Mouse (Mus musculus) bone marrow, adult 2 months (tissue): ENCODE results near the gene Tsen54. TPM values are rescaled to one million over a fixed set of nuclear protein-coding genes. Genes with fewer than 3 reads are reported as not detected.

Experiments
- H3K27ac ChIP-seq: fragments of 200-500 bp; 2 replicates; pipeline ENCODE4 v1.5.1; 2012; ENCODE audit warnings: low read depth, mild to moderate bottlenecking, control low read depth, inconsistent platforms, low read length; ENCODE audit not compliant: control insufficient read depth, poor library complexity, insufficient read depth
- H3K4me1 ChIP-seq: fragments of 200-500 bp; 2 replicates; pipeline ENCODE4 v1.6.1; 2011; ENCODE audit warnings: low read length; ENCODE audit not compliant: control insufficient read depth, insufficient read depth
- H3K4me3 ChIP-seq: fragments of 200-500 bp; replicated peaks from 2 replicates; pipeline ENCODE3; 2011; ENCODE audit warnings: mild to moderate bottlenecking, low read depth, low read length, control low read depth; ENCODE audit not compliant: control insufficient read depth
- CTCF ChIP-seq: fragments of 200-500 bp; IDR thresholded peaks from 2 replicates; pipeline ENCODE4 v1.5.1; 2011; ENCODE audit warnings: low read length, control low read depth; ENCODE audit not compliant: control insufficient read depth, insufficient read depth
- POLR2A ChIP-seq: fragments of 200-500 bp; IDR thresholded peaks from 2 replicates; pipeline ENCODE4 v1.6.1; 2011; ENCODE audit warnings: low read depth, mild to moderate bottlenecking, control low read depth, low read length, borderline replicate concordance; ENCODE audit not compliant: control insufficient read depth
- WGBS: fragments of 180-500 bp; shearing (Covaris S2); methylation state at CpG from one replicate; pipeline ENCODE4 v1.1.7; 2018; 5-methylcytosine and 5-hydroxymethylcytosine counted together
- polyA plus RNA-seq: library from polyadenylated mRNA; stranded (reverse); fragments of >200 nt; gene quantifications from 2 replicates; pipeline ENCODE4 v1.2.4, GENCODE M21; 2011; ENCODE audit warnings: low replicate concordance; ENCODE audit not compliant: missing spikeins, insufficient read depth, insufficient read length

The Tsen54 gene
- polyA plus RNA-seq, 1 experiment: 11.6 TPM

- WGBS: 75% methylated on average over 11 of the region's 11 CpGs
- TF ChIP-seq CTCF (no peak), POLR2A (no peak)
- H3K4me1 ChIP-seq: no peaks in the 10 kb centered on the region
These were observed 22.3 kb downstream of the Tsen54 start for GRCm38 (mm10) chr11:115836656-115837395.

GRCm38 (mm10) chr11:115837606-115838345 is 23.3 kb downstream of the Tsen54 start:
- H3K27ac ChIP-seq: no peak overlapping the region
- H3K4me1 ChIP-seq: no peaks in the 10 kb centered on the region
- WGBS: 87% methylated on average over 22 of the region's 22 CpGs
- H3K4me3 ChIP-seq: no peak overlapping the region
- TF ChIP-seq CTCF (no peak), POLR2A (no peak)

More at GRCm38 (mm10) chr11:115836656-115837395, 22.3 kb downstream of the Tsen54 start:
- Histone ChIP-seq H3K27ac (no peak overlapping the region), H3K4me3 (no peak overlapping the region)

GRCm38 (mm10) chr11:115838895-115839311 is 24.4 kb downstream of the Tsen54 start:
- Histone ChIP-seq H3K27ac (no peak overlapping the region), H3K4me1 (no peaks in the 10 kb centered on the region), H3K4me3 (no peak overlapping the region)
- TF ChIP-seq CTCF: no peak
- TF ChIP-seq POLR2A: no peak
- WGBS: 46% methylated on average over 4 of the region's 4 CpGs

GRCm38 (mm10) chr11:115839732-115840131 is 25.2 kb downstream of the Tsen54 start:
- H3K27ac ChIP-seq: no peak overlapping the region
- H3K4me1 ChIP-seq: no peaks in the 10 kb centered on the region
- WGBS: 74% methylated on average over 3 of the region's 3 CpGs
- TF ChIP-seq POLR2A: no peak
- TF ChIP-seq CTCF: no peak
- H3K4me3 ChIP-seq: no peak overlapping the region

- WGBS: 81% methylated on average over 6 of the region's 6 CpGs
- H3K4me1 ChIP-seq: no peaks in the 10 kb centered on the region
- no peak overlapping the region for H3K4me3 ChIP-seq
- no peak overlapping the region for H3K27ac ChIP-seq
- TF ChIP-seq POLR2A (no peak), CTCF (peak; percentile 17; the same call in 1 of the 2 replicates)
These were observed 26.5 kb downstream of the Tsen54 start for GRCm38 (mm10) chr11:115841044-115841443.

GRCm38 (mm10) chr11:115841961-115842550 is 27.5 kb downstream of the Tsen54 start:
- H3K4me1 ChIP-seq: no peaks in the 10 kb centered on the region
- H3K4me3 ChIP-seq: no peak overlapping the region
- WGBS: 74% methylated on average over 6 of the region's 6 CpGs
- H3K27ac ChIP-seq: no peak overlapping the region
- TF ChIP-seq POLR2A (no peak), CTCF (no peak)

- no peak overlapping the region for H3K4me3 ChIP-seq
- 87% methylated on average over 11 of the region's 14 CpGs for WGBS
- H3K27ac ChIP-seq: no peak overlapping the region
- H3K4me1 ChIP-seq: no peaks in the 10 kb centered on the region
- TF ChIP-seq POLR2A: no peak
- no peak for TF ChIP-seq CTCF
These were observed 28.8 kb downstream of the Tsen54 start for GRCm38 (mm10) chr11:115843141-115843890.

GRCm38 (mm10) chr11:115843891-115844239 is 29.3 kb downstream of the Tsen54 start:
- Histone ChIP-seq H3K4me1 (no peaks in the 10 kb centered on the region), H3K27ac (no peak overlapping the region), H3K4me3 (no peak overlapping the region)
- WGBS: 94% methylated on average over 5 of the region's 5 CpGs
- TF ChIP-seq POLR2A: no peak
- no peak for TF ChIP-seq CTCF
